Mouse (Mus musculus) spleen, adult 2 months (tissue): ENCODE results near the gene Cadps. TPM values are rescaled to one million over a fixed set of nuclear protein-coding genes. Genes with fewer than 3 reads are reported as not detected.

Experiments used
- DNase-seq, 2 experiments: peaks; one replicate each; pipeline versions ENCODE4 v3.0.0 to v3.0.0-alpha.2; 2012 to 2021; ENCODE audit warnings: low spot score in 2 of 2, low read depth in 1 of 2
- H3K27ac ChIP-seq: fragments of 200-500 bp; 2 replicates; pipeline ENCODE4 v1.5.1; 2012; ENCODE audit warnings: low read length, inconsistent platforms; ENCODE audit not compliant: insufficient read depth
- H3K27me3 ChIP-seq: fragments of 200-500 bp; 2 replicates; pipeline ENCODE4 v1.6.1; 2012; ENCODE audit warnings: mild to moderate bottlenecking, moderate library complexity, low read length, inconsistent platforms; ENCODE audit not compliant: control insufficient read depth, insufficient read depth
- H3K36me3 ChIP-seq: fragments of 200-500 bp; 2 replicates; pipeline ENCODE4 v1.6.1; 2012; ENCODE audit warnings: mild to moderate bottlenecking, low read length, inconsistent platforms; ENCODE audit not compliant: control insufficient read depth, insufficient read depth
- H3K4me1 ChIP-seq: fragments of 200-500 bp; 2 replicates; pipeline ENCODE4 v1.6.1; 2011; ENCODE audit warnings: inconsistent platforms; ENCODE audit not compliant: control insufficient read depth, insufficient read depth, insufficient read length
- H3K4me3 ChIP-seq: fragments of 200-500 bp; 2 replicates; pipeline ENCODE4 v1.5.1; 2011; ENCODE audit warnings: mild to moderate bottlenecking, inconsistent platforms; ENCODE audit not compliant: insufficient read depth, insufficient read length; ENCODE audit errors: extremely low read depth
- CTCF ChIP-seq: fragments of 200-500 bp; IDR thresholded peaks from 2 replicates; pipeline ENCODE4 v1.5.1; 2011; ENCODE audit warnings: mild to moderate bottlenecking, inconsistent platforms; ENCODE audit not compliant: insufficient read depth, insufficient read length, insufficient replicate concordance; ENCODE audit errors: extremely low read depth
- POLR2A ChIP-seq: fragments of 200-500 bp; IDR thresholded peaks from 2 replicates; pipeline ENCODE4 v1.6.1; 2011; ENCODE audit warnings: low read depth, low read length, inconsistent platforms
- WGBS: fragments of 180-500 bp; shearing (Covaris S2); methylation state at CpG from one replicate; pipeline ENCODE4 v1.1.7; 2018; 5-methylcytosine and 5-hydroxymethylcytosine counted together
- polyA plus RNA-seq: library from polyadenylated mRNA; depleted of rRNA; stranded (reverse); fragments of >200 nt; gene quantifications from 2 replicates; pipeline ENCODE4 v1.2.3, GENCODE M21; 2012

Cadps gene
- polyA plus RNA-seq, 1 experiment, result 0.04 TPM

DNA sequence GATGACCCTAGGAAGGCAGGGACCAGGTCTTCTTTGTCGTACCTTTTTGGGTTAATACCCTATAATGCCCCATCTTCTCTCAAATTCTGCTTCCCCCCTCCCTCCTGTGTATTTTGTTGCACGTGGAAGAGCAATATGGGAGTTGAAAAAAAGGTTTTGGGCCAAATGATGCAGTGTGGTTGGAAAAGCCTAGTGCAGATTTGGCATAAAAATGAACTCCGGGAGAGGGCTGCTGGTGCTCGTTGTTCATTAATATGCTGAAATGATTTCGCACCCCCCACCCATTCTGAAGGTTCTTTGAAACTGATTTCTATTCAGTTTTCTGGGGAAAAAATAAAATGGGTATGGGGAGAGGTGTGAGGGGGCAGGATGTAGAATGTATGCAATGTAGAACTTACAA, 295.6 kb downstream of the Cadps start:
- no peak for DNase-seq
- Histone ChIP-seq H3K4me3 (no peak overlapping the region), H3K4me1 (no peaks in the 10 kb centered on the region), H3K27ac (no peak overlapping the region), H3K36me3 (no peaks in the 10 kb centered on the region), H3K27me3 (no peaks in the 10 kb centered on the region)
- TF ChIP-seq CTCF, result no peak
- no peak for TF ChIP-seq POLR2A
- WGBS, result 77% methylated on average over 5 of the region's 5 CpGs

DNA sequence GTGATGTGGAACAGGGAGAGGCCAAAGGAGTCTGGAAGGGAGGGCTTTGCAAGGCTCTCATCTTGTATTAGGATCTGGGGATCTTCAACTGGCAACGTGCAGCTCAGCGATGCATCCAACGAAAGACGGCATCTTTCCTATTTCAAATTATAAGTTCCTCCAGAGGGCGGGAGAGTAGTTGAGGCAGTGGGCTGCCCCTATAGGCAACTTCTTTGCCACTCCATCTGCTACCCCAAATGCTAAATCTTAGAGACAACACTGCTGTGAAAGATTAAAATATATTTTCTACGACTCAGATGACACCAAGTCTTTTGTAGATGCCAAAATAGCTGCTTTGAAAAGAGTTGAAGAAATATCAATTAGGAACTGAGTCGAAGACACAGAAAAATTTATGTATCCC, 315.9 kb downstream of the Cadps start:
- H3K4me3 ChIP-seq, result no peak overlapping the region
- no peak for TF ChIP-seq POLR2A
- TF ChIP-seq CTCF, result no peak
- no peaks in the 10 kb centered on the region for H3K4me1 ChIP-seq
- H3K36me3 ChIP-seq, result no peaks in the 10 kb centered on the region
- H3K27ac ChIP-seq, result no peak overlapping the region
- 86% methylated on average over 7 of the region's 7 CpGs for WGBS
- no peaks in the 10 kb centered on the region for H3K27me3 ChIP-seq
- no peak for DNase-seq

DNA sequence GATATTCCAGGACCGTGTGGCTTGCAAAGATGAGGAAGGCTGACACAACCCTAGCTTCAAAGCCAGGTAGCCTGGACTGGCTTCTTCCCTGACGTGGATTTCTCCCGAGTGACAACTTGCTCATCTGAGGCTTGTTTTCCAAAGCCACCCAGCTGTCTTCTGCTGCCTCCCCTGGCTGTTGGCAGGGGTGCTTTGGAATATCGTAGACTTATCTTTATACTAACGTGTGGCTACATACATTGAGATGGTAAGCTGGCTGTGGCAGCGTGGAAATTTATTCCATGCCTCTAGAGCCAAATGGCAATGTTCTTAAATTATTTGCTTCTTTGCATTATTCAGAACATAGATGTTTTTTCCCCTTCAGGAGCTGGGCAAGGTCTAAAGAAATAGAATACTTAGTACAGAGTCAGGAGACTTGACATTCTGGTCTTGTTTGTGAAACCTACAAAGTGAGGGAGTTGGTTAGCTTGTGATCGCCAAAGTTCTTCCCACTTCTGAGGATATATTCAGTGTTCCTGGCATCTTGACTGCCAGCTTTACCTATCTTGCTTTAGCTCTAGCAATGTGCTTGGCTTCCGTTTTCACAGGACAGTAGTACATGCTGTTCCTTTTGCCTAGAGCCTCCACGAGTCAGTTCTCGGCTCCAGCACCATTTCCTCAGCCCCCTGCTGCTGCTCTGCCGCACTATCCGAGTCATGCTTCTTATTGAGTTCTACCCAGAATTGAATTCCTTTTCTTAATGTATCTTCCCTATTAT, 318.5 kb downstream of the Cadps start:
- H3K27ac ChIP-seq, result no peak overlapping the region
- no peak for DNase-seq
- H3K36me3 ChIP-seq, result no peaks in the 10 kb centered on the region
- TF ChIP-seq POLR2A (no peak), CTCF (no peak)
- H3K4me1 ChIP-seq, result no peaks in the 10 kb centered on the region
- 85% methylated on average over 12 of the region's 12 CpGs for WGBS
- no peak overlapping the region for H3K4me3 ChIP-seq
- H3K27me3 ChIP-seq, result no peaks in the 10 kb centered on the region

DNA sequence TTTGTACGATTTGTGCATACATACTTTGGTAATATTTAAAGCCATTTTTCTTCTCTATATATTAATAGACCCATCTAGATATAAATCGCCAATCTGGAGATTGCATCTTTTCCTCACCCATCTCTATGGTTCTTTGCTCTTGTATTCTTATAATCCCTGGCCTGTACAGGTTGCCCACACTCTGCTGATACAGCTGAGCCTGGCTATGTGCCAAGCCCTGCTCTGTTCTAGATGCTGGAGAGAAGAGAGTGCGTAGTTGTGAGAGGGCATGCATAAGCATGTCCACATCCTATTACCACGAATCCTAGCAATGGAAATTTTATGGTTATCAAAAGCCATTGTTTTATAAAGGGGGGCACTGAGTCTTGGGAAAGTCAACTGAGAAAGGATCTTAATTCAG, 360.7 kb downstream of the Cadps start:
- Histone ChIP-seq H3K27ac (no peak overlapping the region), H3K4me1 (no peaks in the 10 kb centered on the region), H3K36me3 (no peaks in the 10 kb centered on the region), H3K4me3 (no peak overlapping the region), H3K27me3 (no peaks in the 10 kb centered on the region)
- TF ChIP-seq POLR2A (no peak), CTCF (no peak)
- DNase-seq, result no peak
- 82% methylated on average over 4 of the region's 4 CpGs for WGBS

DNA sequence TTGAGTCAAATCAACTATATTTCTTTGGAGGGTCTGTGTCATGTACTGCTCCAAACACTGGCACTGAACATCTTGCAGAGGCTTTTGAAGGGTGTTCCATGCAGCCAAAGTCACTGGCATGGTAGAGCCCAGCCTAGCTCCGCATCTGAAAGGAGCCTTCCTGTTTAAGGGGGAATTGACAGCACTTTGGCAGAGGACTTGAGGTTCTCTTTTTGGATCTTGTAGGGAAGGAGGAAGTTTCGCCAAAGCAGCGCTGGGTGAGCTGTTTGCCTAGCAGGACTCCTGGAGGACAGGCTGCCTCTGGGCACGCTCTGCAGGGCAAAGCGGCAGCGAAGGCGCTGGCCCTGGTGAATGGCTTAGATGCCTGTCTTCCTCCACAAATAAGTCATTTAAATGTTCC, 363.2 kb downstream of the Cadps start:
- DNase-seq, result no peak
- 50% methylated on average over 7 of the region's 7 CpGs for WGBS

DNA sequence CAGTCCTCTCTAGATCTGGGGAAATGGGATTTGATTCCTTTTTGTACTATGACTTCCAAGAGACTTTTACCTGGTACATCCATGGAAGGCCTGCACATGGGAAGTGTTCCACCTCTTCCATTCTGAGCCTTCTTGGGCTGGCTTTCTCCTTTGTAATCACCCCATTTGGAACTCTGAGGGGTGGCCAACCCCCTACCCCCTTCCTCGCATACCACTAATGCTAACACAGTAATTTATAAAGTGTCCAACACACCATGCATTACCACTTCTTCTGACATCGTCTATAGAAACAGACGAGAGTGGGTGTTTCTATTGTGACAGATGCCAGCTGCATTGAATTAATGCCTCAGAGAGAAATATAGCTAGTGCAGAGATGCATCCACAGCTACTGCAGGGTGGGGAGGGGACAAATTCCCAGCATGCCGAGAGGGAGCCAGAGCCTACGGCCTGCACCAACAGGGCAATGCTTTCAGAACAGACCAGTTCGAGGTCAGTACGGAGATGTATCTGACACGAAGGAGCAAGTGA, 367.8 kb downstream of the Cadps start:
- no peak for TF ChIP-seq CTCF
- TF ChIP-seq POLR2A, result no peak
- DNase-seq, result no peak
- WGBS, result 88% methylated on average over 8 of the region's 8 CpGs

More for the DNA sequence above, 363.2 kb downstream of the Cadps start:
- Histone ChIP-seq H3K27me3 (no peaks in the 10 kb centered on the region), H3K4me1 (no peaks in the 10 kb centered on the region), H3K36me3 (no peaks in the 10 kb centered on the region), H3K27ac (no peak overlapping the region), H3K4me3 (no peak overlapping the region)
- TF ChIP-seq POLR2A, result no peak
- TF ChIP-seq CTCF, result no peak

DNA sequence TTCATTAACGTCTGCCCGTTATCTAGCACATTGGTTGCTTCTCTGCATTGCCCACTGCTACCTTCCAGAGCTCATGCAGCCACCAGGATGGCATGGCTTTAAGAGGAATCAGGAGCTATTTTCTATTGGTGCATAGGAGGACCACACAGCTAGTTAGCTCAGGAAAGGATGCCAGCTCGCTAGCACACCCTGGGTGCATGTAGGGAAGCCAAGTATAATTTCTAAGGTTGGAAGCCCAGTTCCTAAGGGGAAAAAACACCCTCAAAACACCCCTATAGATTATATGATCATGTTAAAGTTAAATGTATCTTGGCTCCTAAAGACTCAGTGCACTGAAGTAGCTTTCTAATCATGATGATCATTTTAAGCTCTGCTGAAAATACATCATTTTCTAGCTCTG, 372.1 kb downstream of the Cadps start:
- no peak overlapping the region for H3K4me3 ChIP-seq
- H3K27ac ChIP-seq, result no peak overlapping the region
- no peak for DNase-seq
- 60% methylated on average over 3 of the region's 3 CpGs for WGBS
- H3K27me3 ChIP-seq, result no peaks in the 10 kb centered on the region
- no peaks in the 10 kb centered on the region for H3K36me3 ChIP-seq
- H3K4me1 ChIP-seq, result no peaks in the 10 kb centered on the region
- TF ChIP-seq CTCF (no peak), POLR2A (no peak)

More for the DNA sequence above, 367.8 kb downstream of the Cadps start:
- Histone ChIP-seq H3K4me3 (no peak overlapping the region), H3K27ac (no peak overlapping the region), H3K4me1 (no peaks in the 10 kb centered on the region), H3K36me3 (no peaks in the 10 kb centered on the region), H3K27me3 (no peaks in the 10 kb centered on the region)
